Mouse (Mus musculus): Measurements from ENCODE around the gene Gm21748. TPM values are rescaled to one million over a fixed set of nuclear protein-coding genes. Genes with fewer than 3 reads are reported as not detected.
"Not testable (repeated sequence)": the region's sequence is repeated elsewhere in the genome, so short reads cannot be mapped to it uniquely, and the experiment has no call there.

The Gm21748 gene
- not detected in 2 replicates for polyA plus RNA-seq (2012)

DNA sequence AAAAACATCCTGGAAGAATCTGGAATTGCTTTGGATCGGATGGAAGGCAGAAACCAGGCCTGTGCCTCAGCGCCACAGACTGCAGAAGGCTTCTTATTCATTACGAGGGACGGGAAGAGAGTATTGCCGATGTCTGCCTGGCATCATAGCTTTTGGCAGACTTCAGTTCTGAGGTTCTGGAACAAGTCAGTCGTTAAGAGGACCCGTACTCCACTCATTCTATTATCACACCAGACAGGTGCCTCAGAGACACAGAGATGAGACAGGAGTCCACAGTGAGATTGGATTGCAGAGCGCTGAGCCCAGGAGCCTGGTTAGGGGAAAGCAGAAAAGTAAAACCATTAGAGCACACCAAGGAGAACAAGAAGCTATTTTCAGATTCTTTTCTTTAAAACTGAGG lies at the start of gene Gm21748:
TSS of gene Gm21748 (minus strand) at position 101 of the 400 bp plus-strand sequence.
- not testable (repeated sequence) for H3K9me3 ChIP-seq (ENCODE audit: control insufficient read depth, low read length); H3K4me1 ChIP-seq (ENCODE audit: control insufficient read depth); H3K36me3 ChIP-seq (ENCODE audit: control insufficient read depth); H3K4me3 ChIP-seq (replicated peaks); H3K27me3 ChIP-seq (ENCODE audit: control insufficient read depth)

Other genes starting within 250 kb of the Gm21748 start
- not detected in 2 replicates for gene Gm21860, start 84.4 kb downstream of the Gm21748 start, polyA plus RNA-seq (2012)
- not detected in 2 replicates for gene Gm47283, start 54.4 kb downstream of the Gm21748 start, polyA plus RNA-seq (2012)

Data from erythroblast, embryonic 14.5 days (primary cell).